Comparison of ENCODE assay signal across 10 mouse cellular contexts in the genomic region with DNA sequence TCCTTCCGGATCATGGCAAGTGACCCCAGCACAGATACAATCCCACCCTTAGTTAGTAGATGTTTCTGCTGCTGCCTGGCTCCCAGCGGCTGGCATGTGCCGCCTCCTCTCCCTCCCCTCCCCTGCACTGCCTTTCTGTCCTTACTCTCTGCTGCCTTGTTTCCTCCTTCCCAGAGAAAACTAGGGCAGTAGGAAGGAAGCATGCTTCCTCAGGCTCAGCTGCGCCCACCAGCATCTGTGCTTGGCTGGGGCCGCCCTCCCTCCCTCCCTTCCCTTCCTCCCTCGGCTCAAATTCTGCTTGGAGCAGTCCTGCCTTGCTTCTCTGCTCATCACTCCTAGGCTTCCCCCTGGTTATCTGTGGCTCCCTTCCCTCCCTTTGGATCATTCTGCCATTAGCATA. TPM values are rescaled to one million over a fixed set of nuclear protein-coding genes. Genes with fewer than 3 reads are reported as not detected.
DNase-seq lines count a peak whose midpoint lies in the region; ATAC-seq and TF ChIP-seq lines count a peak whose summit lies in the region.
"Had no signal": no experiment of that assay in that cellular context is flagged by ENCODE, and none has a peak within 500 bp of the region (broad histone marks: within the 10 kb centered on the region; RNA-seq: fewer than 3 reads in every experiment).

No protein-coding gene starts in this region.

- no peak overlapping the region for H3K4me2 ChIP-seq in heart, embryonic 16.5 days (ENCODE audit: low read depth, low read length)

- no peaks in the 10 kb centered on the region for H3K9me3 ChIP-seq in heart, embryonic 16.5 days (replicated peaks; ENCODE audit: control insufficient read depth, low read length)

- DNase-seq in gastrocnemius, adult 2 months = no peak
- no peak for DNase-seq in gastrocnemius, postnatal 36 days
- DNase-seq in left cerebral cortex, postnatal 4 days = peak; percentile 19
- DNase-seq in thymus, postnatal 4 days = no peak
- no peak for DNase-seq in urinary bladder, postnatal 36 days (ENCODE audit: low spot score in 2 of 2)
- DNase-seq in yolk sac, embryonic 10.5 days (ENCODE audit: low spot score) = no peak

- no peak for TF ChIP-seq CTCF in gastrocnemius, adult 2 months (IDR thresholded peaks at IDR 0.05)

- peaks cover 18% of the 10 kb centered on the region for H3K27me3 ChIP-seq in heart, embryonic 16.5 days (ENCODE audit: control insufficient read depth, insufficient read depth, low read length)

- no peaks in the 10 kb centered on the region for H3K36me3 ChIP-seq in heart, embryonic 16.5 days (ENCODE audit: control insufficient read depth, insufficient read depth)

- 0 out of 2 replicates have a peak overlapping the region, but pooled peaks have one; percentile 35 for H3K27ac ChIP-seq in gastrocnemius, adult 2 months
- 0 out of 2 replicates have a peak overlapping the region, but pooled peaks have one; percentile 33 for H3K27ac ChIP-seq in brown adipose tissue, adult 24 weeks (replicated peaks; ENCODE audit: low read depth, low read length)
- no peak overlapping the region; the same call in 1 of the 2 replicates for H3K27ac ChIP-seq in heart, embryonic 16.5 days (ENCODE audit: low read length)

- H3K4me1 ChIP-seq in brown adipose tissue, adult 24 weeks (ENCODE audit: control insufficient read depth, insufficient read depth, insufficient read length, low read length) = peaks cover 5% of the 10 kb centered on the region; the same call in 1 of the 2 replicates
- peaks cover 6% of the 10 kb centered on the region for H3K4me1 ChIP-seq in heart, embryonic 16.5 days (ENCODE audit: control insufficient read depth, insufficient read depth, low read length)

- 9% methylated on average over 5 of the region's 6 CpGs for WGBS in heart, embryonic 16.5 days

- no peak overlapping the region for H3K9ac ChIP-seq in heart, embryonic 16.5 days (ENCODE audit: low read length)

- intact Hi-C loops in gastrocnemius, adult 2 months (cut with DNase I) = no loop called here
- intact Hi-C loops in gastrocnemius, postnatal 36 days (cut with DNase I) = no loop called here
- intact Hi-C loops in left cerebral cortex, postnatal 4 days (cut with DNase I) = no loop called here

- ATAC-seq in heart, embryonic 16.5 days (replicated peaks; ENCODE audit: extremely low read depth, insufficient read depth, low FRiP score) = peak; percentile 28; the same call in 1 of the 2 replicates
- ATAC-seq: inflammation-experienced regulatory T-cells, adult 6 months had no signal

- peak overlapping the region; percentile 8; the same call in 1 of the 2 replicates for H3K4me3 ChIP-seq in gastrocnemius, adult 2 months
- peak overlapping the region; percentile 2; the same call in 1 of the 2 replicates for H3K4me3 ChIP-seq in brown adipose tissue, adult 24 weeks (ENCODE audit: insufficient read depth, low read depth, low read length)
- no peak overlapping the region for H3K4me3 ChIP-seq in heart, embryonic 16.5 days (ENCODE audit: low read length)

RNA-seq across cellular contexts. Expression of a gene that starts 18.4 kb away (rescaled TPM):
- total RNA-seq in gastrocnemius, adult 2 months (2021) = not detected
- total RNA-seq in gastrocnemius, postnatal 36 days (2021) = not detected
- not detected in 2 replicates for polyA plus RNA-seq in brown adipose tissue, adult 24 weeks (2012; ENCODE audit: insufficient read depth, insufficient read length, missing spikeins)
- 0.10 and 0.20 TPM in 2 replicates for polyA plus RNA-seq in heart, embryonic 16.5 days (2015; fragmentation: Nextera tagmentation; extraction: Ambion mirVana)
- 10 to 100 TPM; 27.7 to 30.6 TPM for total RNA-seq in left cerebral cortex, postnatal 4 days (2021)
- polyA plus RNA-seq: inflammation-experienced regulatory T-cells, adult 6 months; stomach, embryonic 16.5 days had no signal

RNA-seq across cellular contexts. Expression of a gene that starts 19.7 kb away (rescaled TPM):
- 10 to 100 TPM; 37.5 to 45.5 TPM for total RNA-seq in gastrocnemius, adult 2 months (2021)
- total RNA-seq in gastrocnemius, postnatal 36 days (2021) = 10 to 100 TPM; 34.1 to 34.9 TPM
- polyA plus RNA-seq in brown adipose tissue, adult 24 weeks (2012; ENCODE audit: insufficient read depth, insufficient read length, missing spikeins) = 29.9 and 31.2 TPM in 2 replicates
- 22.3 and 24.5 TPM in 2 replicates for polyA plus RNA-seq in heart, embryonic 16.5 days (2015; fragmentation: Nextera tagmentation; extraction: Ambion mirVana)
- 10 to 100 TPM; 35.4 to 35.8 TPM for total RNA-seq in left cerebral cortex, postnatal 4 days (2021)

RNA-seq across cellular contexts. Expression of a gene that starts 39.4 kb away (rescaled TPM):
- total RNA-seq in gastrocnemius, adult 2 months (2021) = 1 to 10 TPM; 5.8 to 7.0 TPM
- total RNA-seq in gastrocnemius, postnatal 36 days (2021) = 1 to 10 TPM; 3.4 to 3.9 TPM
- polyA plus RNA-seq in brown adipose tissue, adult 24 weeks (2012; ENCODE audit: insufficient read depth, insufficient read length, missing spikeins) = 5.5 and 6.3 TPM in 2 replicates
- polyA plus RNA-seq in heart, embryonic 16.5 days (2015; fragmentation: Nextera tagmentation; extraction: Ambion mirVana) = 0.97 and 1.3 TPM in 2 replicates
- total RNA-seq in left cerebral cortex, postnatal 4 days (2021) = 100 to 1,000 TPM; 106 to 110 TPM

RNA-seq across cellular contexts. Expression of a gene that starts 46.9 kb away (rescaled TPM):
- total RNA-seq in gastrocnemius, adult 2 months (2021) = 1 to 10 TPM in 1 of 2 experiments, under 1 TPM in 1; 0.56 to 1.2 TPM
- total RNA-seq in gastrocnemius, postnatal 36 days (2021) = under 1 TPM in 1 of 2 experiments, not detected in 1; 0.62 TPM
- not detected in 2 replicates for polyA plus RNA-seq in brown adipose tissue, adult 24 weeks (2012; ENCODE audit: insufficient read depth, insufficient read length, missing spikeins)
- 7.3 and 10.3 TPM in 2 replicates for polyA plus RNA-seq in heart, embryonic 16.5 days (2015; fragmentation: Nextera tagmentation; extraction: Ambion mirVana)
- under 1 TPM; 0.76 to 0.87 TPM for total RNA-seq in left cerebral cortex, postnatal 4 days (2021)
- polyA plus RNA-seq: inflammation-experienced regulatory T-cells, adult 6 months had no signal

Comparison
In these comparisons a context has a peak if more than half of its experiments do, and no peak if none do; other contexts are left out.
1. RNA of a gene that starts 18.4 kb away (total RNA-seq): 27.7 to 30.6 TPM in left cerebral cortex, postnatal 4 days; not detected in gastrocnemius, adult 2 months and not detected in gastrocnemius, postnatal 36 days; every median in the first group is over 10 times any median in the second.
2. RNA of a gene that starts 39.4 kb away (total RNA-seq): 106 to 110 TPM in left cerebral cortex, postnatal 4 days; 5.8 to 7.0 TPM in gastrocnemius, adult 2 months and 3.4 to 3.9 TPM in gastrocnemius, postnatal 36 days; every median in the first group is over 10 times any median in the second.